Mouse (Mus musculus) thymus, adult 2 months (tissue): Measurements from ENCODE around the gene Kdm1a.

Experiments
- CTCF ChIP-seq: fragments of 200-500 bp; IDR thresholded peaks from 2 replicates; pipeline ENCODE4 v1.5.1; 2012; ENCODE audit warnings: mild to moderate bottlenecking, control low read depth, low read length, moderate library complexity, borderline replicate concordance; ENCODE audit not compliant: control insufficient read depth, poor library complexity, insufficient read depth; ENCODE audit errors: extremely low read depth
- POLR2A ChIP-seq: fragments of 200-500 bp; IDR thresholded peaks from 2 replicates; pipeline ENCODE4 v1.6.1; 2012; ENCODE audit warnings: mild to moderate bottlenecking, low read length, control low read depth, moderate library complexity; ENCODE audit not compliant: control insufficient read depth, poor library complexity, insufficient read depth; ENCODE audit errors: extremely low read depth

DNA sequence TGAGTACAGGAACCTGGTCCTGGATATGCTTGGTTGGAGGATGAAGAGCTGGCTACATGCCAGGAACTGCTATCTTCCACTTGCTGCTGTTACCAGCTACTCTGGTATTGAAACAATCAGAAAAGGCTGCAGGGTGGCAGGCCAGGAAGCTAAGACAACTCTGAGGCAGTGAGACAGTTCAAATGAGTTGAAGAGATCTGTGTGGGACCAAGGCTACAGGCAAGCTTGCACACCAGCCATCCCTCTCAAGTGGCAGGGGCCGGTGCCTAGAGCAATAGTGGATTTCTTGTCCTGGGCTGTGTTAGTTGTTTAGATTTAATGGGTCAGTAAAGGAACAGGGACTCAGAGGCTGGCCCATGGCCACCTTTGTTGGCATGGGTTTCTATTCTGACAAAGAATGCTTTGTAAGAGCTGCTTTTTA lies 54.1 kb downstream of the Kdm1a start:
- TF ChIP-seq CTCF = no peak
- no peak for TF ChIP-seq POLR2A
